Mouse (Mus musculus) olfactory bulb, adult 2 months (tissue): Measurements from ENCODE around the gene Tars2.

ENCODE experiments used
- CTCF ChIP-seq: fragments of 200-500 bp; IDR thresholded peaks from 2 replicates; pipeline ENCODE4 v1.5.1; 2012; ENCODE audit warnings: low read depth, mild to moderate bottlenecking, low read length, moderate library complexity; ENCODE audit not compliant: insufficient read depth
- POLR2A ChIP-seq: fragments of 200-500 bp; IDR thresholded peaks from 2 replicates; pipeline ENCODE4 v1.6.1; 2012; ENCODE audit warnings: mild to moderate bottlenecking, low read depth, low read length, moderate library complexity; ENCODE audit not compliant: insufficient read depth

DNA sequence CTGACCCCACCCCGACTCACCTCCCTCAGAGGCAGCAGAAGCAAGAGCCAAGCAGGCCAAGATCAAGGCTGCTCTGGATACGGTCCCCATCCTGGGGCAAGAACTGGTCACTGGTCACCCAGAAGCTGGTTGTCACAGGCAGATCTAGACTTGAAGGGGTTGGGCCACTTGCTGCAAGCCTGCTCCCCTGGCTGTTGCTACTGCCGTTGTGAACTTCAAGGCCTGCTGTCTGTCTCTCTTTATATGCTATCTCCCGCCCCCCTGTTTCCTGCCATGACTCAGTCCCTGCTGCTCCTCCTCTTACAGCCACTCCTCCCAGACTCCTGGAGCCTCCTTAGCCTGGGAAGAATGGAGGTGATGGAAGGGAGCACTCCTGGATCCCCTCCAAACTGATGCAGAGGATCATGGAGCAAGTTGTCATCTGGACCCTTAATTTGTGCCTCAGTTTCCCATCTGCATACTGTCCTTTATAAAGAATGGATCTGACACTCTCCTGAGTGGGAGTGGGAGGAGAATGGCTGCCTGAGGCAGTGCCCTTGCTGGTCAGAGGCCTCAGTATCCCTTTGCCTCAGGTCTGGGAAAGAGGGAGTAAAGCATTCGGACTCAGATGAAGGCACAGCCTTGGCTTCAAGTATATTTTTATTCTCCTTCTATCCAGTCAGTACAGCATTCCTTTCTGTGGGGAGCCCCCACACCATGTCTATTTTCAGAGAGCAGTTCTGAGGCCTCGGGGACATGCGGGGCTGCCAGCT lies 20.5 kb downstream of the Tars2 start, which contains the start of gene Ecm1:
- TF ChIP-seq POLR2A (no peak), CTCF (no peak)
